Mouse (Mus musculus) heart, embryonic 15.5 days (tissue): ENCODE data around the gene Nos1. TPM values are rescaled to one million over a fixed set of nuclear protein-coding genes. Genes with fewer than 3 reads are reported as not detected.

Source experiments
- ATAC-seq: fragments of 200-750 bp; cut with Nextera tagmentation; replicated peaks from 2 replicates; pipeline ENCODE4 v1.8.0; 2017; ENCODE audit warnings: low read depth, moderate TSS enrichment; ENCODE audit not compliant: insufficient number of reproducible peaks, insufficient read depth, low FRiP score
- H3K27ac ChIP-seq: fragments of 300-500 bp; sonication (generic); 2 replicates; pipeline ENCODE4 v1.5.1; 2015; ENCODE audit warnings: mild to moderate bottlenecking, inconsistent platforms
- H3K27me3 ChIP-seq: fragments of 300-500 bp; sonication (generic); 2 replicates; pipeline ENCODE4 v1.6.1; 2015; ENCODE audit warnings: inconsistent platforms
- H3K36me3 ChIP-seq: fragments of 300-500 bp; sonication (generic); 2 replicates; pipeline ENCODE4 v1.6.1; 2015; ENCODE audit warnings: mild to moderate bottlenecking, inconsistent platforms
- H3K4me1 ChIP-seq: fragments of 300-500 bp; sonication (generic); replicated peaks from 2 replicates; pipeline ENCODE4 v1.6.1; 2015; ENCODE audit warnings: inconsistent platforms
- H3K4me2 ChIP-seq: fragments of 300-500 bp; sonication (generic); 2 replicates; pipeline ENCODE4 v1.6.1; 2015; ENCODE audit warnings: inconsistent platforms, mild to moderate bottlenecking, moderate library complexity
- H3K4me3 ChIP-seq: fragments of 300-500 bp; sonication (generic); 2 replicates; pipeline ENCODE4 v1.5.1; 2015; ENCODE audit warnings: mild to moderate bottlenecking, inconsistent platforms
- H3K9ac ChIP-seq: fragments of 300-500 bp; sonication (generic); 2 replicates; pipeline ENCODE4 v1.6.1; 2015; ENCODE audit warnings: mild to moderate bottlenecking, inconsistent platforms
- H3K9me3 ChIP-seq: fragments of 300-500 bp; sonication (generic); replicated peaks from 2 replicates; pipeline ENCODE4 v1.6.1; 2016; ENCODE audit warnings: inconsistent platforms
- WGBS: fragments of 180-500 bp; shearing (Covaris S2); methylation state at CpG from one replicate; pipeline ENCODE4 v1.1.7; 2015; ENCODE audit warnings: mixed read lengths; 5-methylcytosine and 5-hydroxymethylcytosine counted together
- polyA plus RNA-seq: library from polyadenylated mRNA; unstranded; fragments of >200 nt; fragmentation: Nextera tagmentation; extraction: Ambion mirVana; gene quantifications from 2 replicates; pipeline ENCODE4 v1.2.1, GENCODE M21; 2015

Nos1 gene
- polyA plus RNA-seq, 1 experiment from 2014 or later, result 0.05 TPM

- no peak for ATAC-seq
Measured at GRCm38 (mm10) chr5:117936346-117936745, 155.5 kb downstream of the Nos1 start.

GRCm38 (mm10) chr5:117937186-117937585, 156.4 kb downstream of the Nos1 start:
- 82% methylated on average over 3 of the region's 3 CpGs for WGBS
- Histone ChIP-seq H3K9ac (no peak overlapping the region), H3K4me2 (no peak overlapping the region), H3K4me1 (no peaks in the 10 kb centered on the region), H3K4me3 (no peak overlapping the region), H3K27ac (no peak overlapping the region), H3K27me3 (peaks cover 24% of the 10 kb centered on the region), H3K9me3 (no peaks in the 10 kb centered on the region), H3K36me3 (no peaks in the 10 kb centered on the region)
- ATAC-seq, result no peak

More at GRCm38 (mm10) chr5:117936346-117936745, 155.5 kb downstream of the Nos1 start:
- H3K9ac ChIP-seq, result no peak overlapping the region
- H3K4me3 ChIP-seq, result no peak overlapping the region
- H3K27ac ChIP-seq, result no peak overlapping the region
- H3K4me2 ChIP-seq, result no peak overlapping the region
- no peaks in the 10 kb centered on the region for H3K9me3 ChIP-seq
- 52% methylated on average over 16 of the region's 16 CpGs for WGBS
- H3K36me3 ChIP-seq, result no peaks in the 10 kb centered on the region
- H3K4me1 ChIP-seq, result no peaks in the 10 kb centered on the region
- peaks cover 24% of the 10 kb centered on the region for H3K27me3 ChIP-seq

- Histone ChIP-seq H3K9ac (no peak overlapping the region), H3K27me3 (peaks cover 24% of the 10 kb centered on the region; the same call in 1 of the 2 replicates), H3K9me3 (no peaks in the 10 kb centered on the region), H3K4me3 (peak overlapping the region; percentile 31), H3K4me2 (peak overlapping the region; percentile 58), H3K36me3 (no peaks in the 10 kb centered on the region), H3K27ac (no peak overlapping the region), H3K4me1 (no peaks in the 10 kb centered on the region)
- WGBS, result 9% methylated on average over 14 of the region's 14 CpGs
- no peak; the same call in 1 of the 2 replicates for ATAC-seq
Measured at GRCm38 (mm10) chr5:117938182-117938581, 157.3 kb downstream of the Nos1 start.

- H3K27ac ChIP-seq, result no peak overlapping the region
- H3K27me3 ChIP-seq, result peaks cover 20% of the 10 kb centered on the region; the same call in 1 of the 2 replicates
- no peaks in the 10 kb centered on the region for H3K36me3 ChIP-seq
- H3K4me1 ChIP-seq, result no peaks in the 10 kb centered on the region
- ATAC-seq, result no peak
- no peak overlapping the region for H3K4me2 ChIP-seq
- no peak overlapping the region for H3K9ac ChIP-seq
- no peak overlapping the region for H3K4me3 ChIP-seq
- H3K9me3 ChIP-seq, result no peaks in the 10 kb centered on the region
- whole genome bisulfite sequencing, result 75% methylated on average over 8 of the region's 8 CpGs
Measured at GRCm38 (mm10) chr5:117939402-117939801, 158.6 kb downstream of the Nos1 start.

- Histone ChIP-seq H3K27me3 (peaks cover 15% of the 10 kb centered on the region; the same call in 1 of the 2 replicates), H3K4me1 (no peaks in the 10 kb centered on the region), H3K9ac (no peak overlapping the region), H3K9me3 (no peaks in the 10 kb centered on the region), H3K27ac (no peak overlapping the region), H3K4me2 (no peak overlapping the region), H3K4me3 (no peak overlapping the region), H3K36me3 (no peaks in the 10 kb centered on the region)
- 73% methylated on average over 3 of the region's 3 CpGs for WGBS
- ATAC-seq, result no peak
Measured at GRCm38 (mm10) chr5:117941552-117941951, 160.7 kb downstream of the Nos1 start.

GRCm38 (mm10) chr5:117946605-117947004, 165.8 kb downstream of the Nos1 start:
- 23% methylated on average over 4 of the region's 4 CpGs for WGBS
- no peak for ATAC-seq
- no peak overlapping the region for H3K27ac ChIP-seq
- H3K4me3 ChIP-seq, result no peak overlapping the region
- no peaks in the 10 kb centered on the region for H3K4me1 ChIP-seq
- peaks cover 9% of the 10 kb centered on the region; the same call in 1 of the 2 replicates for H3K27me3 ChIP-seq
- no peak overlapping the region for H3K4me2 ChIP-seq
- H3K36me3 ChIP-seq, result no peaks in the 10 kb centered on the region
- H3K9ac ChIP-seq, result no peak overlapping the region
- no peaks in the 10 kb centered on the region for H3K9me3 ChIP-seq

- ATAC-seq, result no peak
- Histone ChIP-seq H3K27me3 (peaks cover 4% of the 10 kb centered on the region; the same call in 1 of the 2 replicates), H3K9me3 (no peaks in the 10 kb centered on the region), H3K36me3 (no peaks in the 10 kb centered on the region), H3K27ac (no peak overlapping the region), H3K9ac (no peak overlapping the region), H3K4me2 (no peak overlapping the region), H3K4me1 (no peaks in the 10 kb centered on the region), H3K4me3 (no peak overlapping the region)
- 76% methylated on average over 10 of the region's 10 CpGs for WGBS
Measured at GRCm38 (mm10) chr5:117949393-117949792, 168.6 kb downstream of the Nos1 start.

GRCm38 (mm10) chr5:117953893-117954292, 173.1 kb downstream of the Nos1 start:
- ATAC-seq, result no peak
- Histone ChIP-seq H3K4me3 (no peak overlapping the region), H3K27ac (no peak overlapping the region), H3K27me3 (peaks cover 4% of the 10 kb centered on the region; the same call in 1 of the 2 replicates), H3K4me2 (no peak overlapping the region), H3K4me1 (0 out of 2 replicates have a peak, but pooled peaks cover 2% of the 10 kb centered on the region), H3K36me3 (no peaks in the 10 kb centered on the region), H3K9me3 (no peaks in the 10 kb centered on the region), H3K9ac (no peak overlapping the region)
- WGBS, result 80% methylated on average over 12 of the region's 12 CpGs

GRCm38 (mm10) chr5:117954429-117954828, 173.6 kb downstream of the Nos1 start:
- H3K4me3 ChIP-seq, result no peak overlapping the region
- no peak for ATAC-seq
- peaks cover 4% of the 10 kb centered on the region; the same call in 1 of the 2 replicates for H3K27me3 ChIP-seq
- H3K4me2 ChIP-seq, result no peak overlapping the region
- H3K36me3 ChIP-seq, result no peaks in the 10 kb centered on the region
- no peak overlapping the region for H3K27ac ChIP-seq
- no peaks in the 10 kb centered on the region for H3K9me3 ChIP-seq
- 0 out of 2 replicates have a peak, but pooled peaks cover 2% of the 10 kb centered on the region for H3K4me1 ChIP-seq
- WGBS, result 79% methylated on average over 1 of the region's 1 CpGs
- H3K9ac ChIP-seq, result no peak overlapping the region

- no peak for ATAC-seq
- whole genome bisulfite sequencing, result 28% methylated on average over 10 of the region's 10 CpGs
Measured at GRCm38 (mm10) chr5:117955675-117956420, 175.0 kb downstream of the Nos1 start.

GRCm38 (mm10) chr5:117964750-117965149, 183.9 kb downstream of the Nos1 start:
- 24% methylated on average over 9 of the region's 9 CpGs for WGBS
- no peaks in the 10 kb centered on the region for H3K36me3 ChIP-seq
- no peak overlapping the region for H3K9ac ChIP-seq
- peaks cover 10% of the 10 kb centered on the region for H3K4me1 ChIP-seq
- ATAC-seq, result no peak
- 0 out of 2 replicates have a peak overlapping the region, but pooled peaks have one; percentile 0 for H3K4me2 ChIP-seq
- no peaks in the 10 kb centered on the region for H3K27me3 ChIP-seq
- no peaks in the 10 kb centered on the region for H3K9me3 ChIP-seq
- H3K27ac ChIP-seq, result no peak overlapping the region
- no peak overlapping the region for H3K4me3 ChIP-seq

More at GRCm38 (mm10) chr5:117955675-117956420, 175.0 kb downstream of the Nos1 start:
- no peaks in the 10 kb centered on the region for H3K9me3 ChIP-seq
- no peak overlapping the region for H3K27ac ChIP-seq
- H3K36me3 ChIP-seq, result no peaks in the 10 kb centered on the region
- no peak overlapping the region for H3K4me2 ChIP-seq
- H3K9ac ChIP-seq, result no peak overlapping the region
- H3K27me3 ChIP-seq, result peaks cover 4% of the 10 kb centered on the region; the same call in 1 of the 2 replicates
- H3K4me3 ChIP-seq, result no peak overlapping the region
- 0 out of 2 replicates have a peak, but pooled peaks cover 2% of the 10 kb centered on the region for H3K4me1 ChIP-seq
